Mouse (Mus musculus) kidney, embryonic 14.5 days (tissue): Measurements from ENCODE around the gene Cnot3. TPM values are rescaled to one million over a fixed set of nuclear protein-coding genes. Genes with fewer than 3 reads are reported as not detected.

Source experiments
- ATAC-seq: fragments of 200-750 bp; cut with Nextera tagmentation; 2 replicates; pipeline ENCODE4 v1.8.0; 2017; ENCODE audit warnings: moderate number of reproducible peaks, mild to moderate bottlenecking, moderate TSS enrichment, moderate library complexity; ENCODE audit not compliant: low FRiP score, low TSS enrichment
- H3K27ac ChIP-seq: fragments of 300-500 bp; sonication (generic); 2 replicates; pipeline ENCODE4 v1.5.1; 2014; ENCODE audit warnings: low read depth, mild to moderate bottlenecking, low read length, moderate library complexity, mixed read lengths
- H3K27me3 ChIP-seq: fragments of 300-500 bp; sonication (generic); 2 replicates; pipeline ENCODE4 v1.6.1; 2014; ENCODE audit warnings: mild to moderate bottlenecking, low read length; ENCODE audit not compliant: control insufficient read depth, insufficient read depth
- H3K36me3 ChIP-seq: fragments of 300-500 bp; sonication (generic); 2 replicates; pipeline ENCODE4 v1.6.1; 2014; ENCODE audit warnings: low read length, mixed read lengths; ENCODE audit not compliant: control insufficient read depth, insufficient read depth
- H3K4me1 ChIP-seq: fragments of 300-500 bp; sonication (generic); 2 replicates; pipeline ENCODE4 v1.6.1; 2014; ENCODE audit warnings: low read length, mixed read lengths; ENCODE audit not compliant: control insufficient read depth, insufficient read depth
- H3K4me2 ChIP-seq: fragments of 300-500 bp; sonication (generic); replicated peaks from 2 replicates; pipeline ENCODE4 v1.6.1; 2014; ENCODE audit warnings: low read depth, mild to moderate bottlenecking, low read length
- H3K4me3 ChIP-seq: fragments of 300-500 bp; sonication (generic); 2 replicates; pipeline ENCODE4 v1.5.1; 2014; ENCODE audit warnings: mild to moderate bottlenecking, low read length
- H3K9ac ChIP-seq: fragments of 300-500 bp; sonication (generic); 2 replicates; pipeline ENCODE4 v1.6.1; 2014; ENCODE audit warnings: low read depth, mild to moderate bottlenecking, low read length, moderate library complexity
- H3K9me3 ChIP-seq: fragments of 300-500 bp; sonication (generic); 2 replicates; pipeline ENCODE4 v1.6.1; 2016; ENCODE audit warnings: low read length; ENCODE audit not compliant: control insufficient read depth
- WGBS: fragments of 180-500 bp; shearing (Covaris S2); extraction: QIAGEN DNeasy Blood & Tissue Kit; methylation state at CpG from one replicate; pipeline ENCODE4 v1.1.7; 2014; 5-methylcytosine and 5-hydroxymethylcytosine counted together
- polyA plus RNA-seq: library from polyadenylated mRNA; unstranded; fragments of >200 nt; fragmentation: Nextera tagmentation; extraction: Ambion mirVana; gene quantifications from 2 replicates; pipeline ENCODE4 v1.2.1, GENCODE M21; 2014

Gene Cnot3
- polyA plus RNA-seq, 1 experiment from 2014 or later, result 74.0 TPM

DNA sequence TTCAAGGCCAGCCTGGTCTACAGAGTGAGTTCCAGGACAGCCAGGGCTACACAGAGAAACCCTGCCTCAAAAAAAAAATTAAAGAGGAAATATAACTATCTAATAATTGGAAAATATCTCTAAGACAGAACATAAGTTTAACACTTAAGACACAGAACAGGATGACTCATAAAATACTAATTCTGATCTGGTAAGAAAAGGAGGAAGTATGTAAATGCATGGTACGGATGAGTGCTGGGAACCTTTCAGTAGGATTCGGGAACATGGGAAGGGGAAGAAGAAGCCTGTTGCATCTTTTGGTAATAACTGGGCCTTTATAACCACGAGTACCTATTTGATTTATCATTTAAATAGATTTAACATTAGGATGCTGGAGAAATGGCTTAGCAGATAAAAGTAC is 31.0 kb upstream of the Cnot3 start:
- Histone ChIP-seq H3K27ac (no peak overlapping the region), H3K4me2 (no peak overlapping the region), H3K9ac (no peak overlapping the region), H3K4me3 (no peak overlapping the region), H3K36me3 (no peaks in the 10 kb centered on the region), H3K27me3 (no peaks in the 10 kb centered on the region), H3K9me3 (no peaks in the 10 kb centered on the region), H3K4me1 (0 out of 2 replicates have a peak, but pooled peaks cover 5% of the 10 kb centered on the region)
- ATAC-seq, result no peak
- WGBS, result 83% methylated on average over 3 of the region's 3 CpGs

DNA sequence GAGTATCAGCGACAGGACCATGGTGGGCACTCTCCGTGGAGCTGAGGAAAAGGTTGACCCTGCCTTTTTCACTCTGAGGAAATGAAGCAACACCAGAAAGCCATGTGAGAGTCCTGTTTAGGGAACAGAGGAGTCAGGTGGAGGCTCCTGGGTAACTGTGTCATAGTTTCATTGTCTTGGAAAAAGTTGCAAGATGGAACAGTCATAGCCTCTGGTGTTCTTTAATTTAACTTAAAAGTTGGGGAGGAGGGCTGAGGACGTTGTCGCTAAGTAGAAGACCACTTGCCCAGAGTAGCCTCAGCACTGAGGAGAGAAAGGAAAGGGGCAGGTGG is 29.0 kb upstream of the Cnot3 start, which contains the start of gene Oscar:
Oscar (minus strand) TSS at position 101 of the 332 bp plus-strand sequence.
- H3K9ac ChIP-seq, result no peak within 1 kb of the TSS
- no peaks in the 10 kb centered on the region for H3K9me3 ChIP-seq
- H3K4me3 ChIP-seq, result peak within 1 kb of the TSS; percentile 86; the same call in 1 of the 2 replicates
- no peak within 1 kb of the TSS; the same call in 1 of the 2 replicates for H3K4me2 ChIP-seq
- H3K36me3 ChIP-seq, result peaks cover 18% of the 10 kb centered on the region
- no peaks in the 10 kb centered on the region for H3K27me3 ChIP-seq
- 78% methylated on average over 4 of the region's 4 CpGs for WGBS
- H3K4me1 ChIP-seq, result 0 out of 2 replicates have a peak, but pooled peaks cover 5% of the 10 kb centered on the region
- no peak for ATAC-seq
- no peak within 1 kb of the TSS for H3K27ac ChIP-seq

DNA sequence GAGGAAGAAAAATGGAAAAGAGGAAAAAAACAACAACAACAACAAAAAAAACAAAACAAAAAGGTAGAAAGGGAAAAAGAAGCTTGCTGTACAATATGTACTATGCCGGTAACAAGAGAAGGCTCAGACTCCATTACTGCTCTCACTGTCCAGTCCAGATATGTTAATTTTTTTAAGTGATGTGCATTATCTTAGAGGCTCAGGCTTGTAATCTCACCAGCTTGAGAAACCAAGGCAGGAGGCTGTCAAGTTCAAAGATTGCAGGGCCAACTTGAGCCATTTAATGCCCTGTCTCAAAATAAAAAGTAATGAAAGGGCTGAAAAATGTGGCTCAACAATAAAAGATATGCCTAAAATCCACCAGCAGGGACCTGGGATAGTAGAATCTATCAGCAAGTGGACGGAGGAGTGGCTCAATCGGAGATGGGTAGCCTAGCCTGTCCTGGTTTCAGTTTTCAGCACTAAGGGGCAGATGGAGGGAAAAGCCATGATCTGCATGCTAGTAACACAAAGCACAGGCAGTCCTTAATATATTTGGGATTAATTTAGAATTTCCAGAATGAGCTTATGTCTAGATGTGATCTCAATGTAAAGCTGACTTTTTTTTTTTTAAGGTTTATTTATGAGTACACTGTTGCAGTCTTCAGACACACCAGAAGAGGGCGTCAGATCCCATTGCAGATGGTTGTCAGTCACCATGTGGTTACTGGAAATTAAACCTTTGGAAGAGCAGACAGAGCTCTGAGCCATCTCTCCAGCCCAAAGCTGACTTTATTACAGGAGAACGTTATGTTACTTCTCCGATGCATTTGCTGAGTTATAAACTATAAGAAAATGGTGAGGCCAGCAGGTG is 28.5 kb upstream of the Cnot3 start:
- 34% methylated on average over 6 of the region's 6 CpGs for WGBS
- H3K9me3 ChIP-seq, result no peaks in the 10 kb centered on the region

DNA sequence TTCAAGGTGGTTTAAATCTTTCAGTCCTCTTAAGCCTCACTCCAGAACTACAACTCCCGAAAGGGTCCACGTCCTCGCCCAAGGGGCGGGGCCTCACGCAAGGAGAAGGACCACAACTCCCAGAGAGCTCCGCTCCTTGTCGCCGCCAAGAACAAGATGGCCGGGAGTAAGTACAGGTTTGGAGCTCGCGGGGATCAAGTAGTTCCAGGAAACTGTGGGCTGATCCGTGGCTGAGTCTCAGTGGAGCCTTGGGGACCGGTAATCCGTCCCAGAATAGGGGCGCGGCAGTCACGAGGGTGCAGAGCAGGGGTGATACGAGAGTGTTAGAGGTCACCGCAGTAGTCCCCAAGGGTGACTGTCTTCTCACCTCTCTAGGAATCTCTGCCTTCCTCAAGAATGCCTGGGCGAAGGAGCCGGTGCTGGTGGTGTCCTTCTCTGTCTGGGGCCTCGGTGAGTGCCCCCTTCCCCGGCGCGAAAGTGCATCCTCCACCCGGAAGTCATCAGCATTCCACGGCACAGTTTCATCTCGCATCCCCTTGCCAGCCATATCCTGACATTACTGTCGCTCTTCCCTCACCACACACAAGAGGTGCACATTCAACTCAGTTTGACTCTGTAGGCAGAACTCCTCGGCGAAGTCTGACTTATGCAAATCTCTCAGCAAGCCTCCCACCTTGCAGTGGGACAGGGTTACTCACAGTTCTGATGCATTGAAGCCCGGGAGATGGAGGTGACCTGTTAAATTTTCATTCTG is 27.6 kb upstream of the Cnot3 start, which contains the start of gene Ndufa3:
Ndufa3 (plus strand) TSS at position 132 of the 754 bp plus-strand sequence.
- WGBS, result under 1% methylated on average over 32 of the region's 32 CpGs
- peak within 1 kb of the TSS; percentile 85 for H3K9ac ChIP-seq
- H3K9me3 ChIP-seq, result no peaks in the 10 kb centered on the region
- H3K27me3 ChIP-seq, result no peaks in the 10 kb centered on the region
- peak within 1 kb of the TSS; percentile 27; the same call in 1 of the 2 replicates for H3K27ac ChIP-seq
- 0 out of 2 replicates have a peak, but pooled peaks cover 5% of the 10 kb centered on the region for H3K4me1 ChIP-seq
- H3K4me3 ChIP-seq, result peak within 1 kb of the TSS; percentile 86
- H3K4me2 ChIP-seq, result peak within 1 kb of the TSS; percentile 72
- peaks cover 26% of the 10 kb centered on the region for H3K36me3 ChIP-seq
- peak; percentile 96 for ATAC-seq

More for the DNA sequence above, 28.5 kb upstream of the Cnot3 start:
- Histone ChIP-seq H3K4me1 (0 out of 2 replicates have a peak, but pooled peaks cover 5% of the 10 kb centered on the region), H3K4me2 (no peak overlapping the region; the same call in 1 of the 2 replicates), H3K27me3 (no peaks in the 10 kb centered on the region), H3K4me3 (peak overlapping the region; percentile 86; the same call in 1 of the 2 replicates), H3K27ac (no peak overlapping the region), H3K9ac (peak overlapping the region; percentile 85; the same call in 1 of the 2 replicates), H3K36me3 (peaks cover 19% of the 10 kb centered on the region)
- ATAC-seq, result peak; percentile 32

DNA sequence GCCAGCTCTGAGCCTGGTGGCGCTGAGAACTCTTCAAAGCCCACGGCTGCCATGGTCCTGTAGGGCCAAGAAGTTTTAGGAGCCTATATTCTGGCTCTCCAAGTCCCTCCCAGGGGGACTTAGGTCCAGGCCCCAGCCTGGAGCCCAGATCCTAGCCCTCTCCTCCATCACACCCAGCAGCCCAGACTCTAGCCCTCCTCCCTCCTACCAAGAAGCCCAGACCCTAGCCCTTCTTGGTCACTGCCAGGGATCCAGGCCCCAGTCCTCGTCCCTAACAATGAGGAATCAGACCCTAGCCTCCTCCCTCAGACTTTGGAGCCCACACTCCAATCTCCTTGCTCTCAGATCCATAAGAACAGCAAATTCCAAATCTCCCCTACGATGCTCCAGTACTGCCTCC is 16.0 kb upstream of the Cnot3 start:
- peak overlapping the region; percentile 93 for H3K4me2 ChIP-seq
- 27% methylated on average over 4 of the region's 4 CpGs for WGBS
- H3K4me3 ChIP-seq, result peak overlapping the region; percentile 78
- H3K36me3 ChIP-seq, result peaks cover 34% of the 10 kb centered on the region
- no peaks in the 10 kb centered on the region for H3K27me3 ChIP-seq
- ATAC-seq, result 0 out of 2 replicates have a peak, but pooled peaks have one; percentile 38
- peak overlapping the region; percentile 79 for H3K9ac ChIP-seq
- H3K27ac ChIP-seq, result no peak overlapping the region
- peaks cover 15% of the 10 kb centered on the region for H3K4me1 ChIP-seq
- H3K9me3 ChIP-seq, result no peaks in the 10 kb centered on the region

DNA sequence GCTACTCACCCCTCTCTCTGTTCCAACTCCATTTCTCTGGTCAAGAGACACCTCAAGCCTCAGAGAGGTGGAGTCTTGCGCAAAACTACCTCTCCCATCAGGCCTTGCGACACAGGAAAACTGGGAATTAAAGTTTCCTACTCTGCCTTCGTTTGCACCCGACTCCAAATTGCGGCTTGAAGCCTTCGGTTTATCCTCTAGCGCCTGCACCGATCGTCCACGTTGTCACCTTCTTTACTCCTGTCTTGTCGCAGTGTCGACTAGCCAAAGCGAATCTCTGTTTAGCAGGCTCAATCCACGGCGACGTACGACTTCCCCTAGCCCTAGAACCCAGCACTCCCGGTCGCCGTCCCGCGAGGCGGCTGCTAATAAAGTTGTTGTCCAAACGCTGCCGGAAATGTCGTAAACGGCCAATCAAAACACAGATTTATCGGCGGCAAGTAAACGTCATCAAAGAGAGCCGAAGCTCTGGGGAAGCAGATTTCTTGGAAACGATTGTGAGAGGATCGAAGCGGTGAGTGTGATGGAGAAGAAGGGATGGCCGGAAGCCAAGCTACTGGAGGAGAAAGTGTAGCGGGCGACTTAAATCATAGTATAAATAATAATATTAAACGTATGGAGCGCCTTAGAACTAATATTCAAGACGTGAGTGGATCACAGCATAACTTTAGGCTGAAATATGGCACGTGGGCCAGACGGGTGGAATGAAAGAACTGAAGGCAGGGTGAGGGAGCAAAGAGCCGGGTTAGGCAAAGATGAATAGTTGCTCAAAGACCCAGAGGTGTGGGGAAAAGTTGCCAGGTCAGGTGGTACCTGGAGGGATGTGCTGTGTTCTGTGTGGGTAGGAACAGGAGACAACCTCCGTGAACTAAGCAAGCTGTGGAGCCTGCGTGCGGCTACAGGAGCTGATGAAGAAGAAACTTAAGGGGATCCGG is 15.3 kb upstream of the Cnot3 start, which contains the start of the genes Tfpt and Prpf31:
Tfpt (minus strand) TSS at position 387 of the 935 bp plus-strand sequence.
Prpf31 (plus strand) TSS at position 443 of the 935 bp plus-strand sequence.
- under 1% methylated on average over 47 of the region's 47 CpGs for WGBS

DNA sequence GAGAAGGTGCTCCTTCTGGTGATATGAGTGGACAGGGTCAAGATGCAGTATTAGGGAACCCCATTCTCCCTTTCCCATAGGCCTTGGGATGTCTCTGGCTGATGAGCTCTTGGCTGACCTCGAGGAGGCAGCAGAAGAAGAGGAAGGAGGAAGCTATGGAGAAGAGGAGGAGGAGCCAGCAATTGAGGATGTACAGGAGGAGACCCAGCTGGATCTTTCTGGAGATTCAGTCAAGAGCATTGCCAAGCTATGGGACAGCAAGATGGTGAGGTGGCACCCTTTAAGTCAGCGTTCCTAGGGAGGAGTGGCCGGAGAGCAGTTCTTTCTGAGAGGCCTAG is 14.6 kb upstream of the Cnot3 start:
- Histone ChIP-seq H3K36me3 (peaks cover 35% of the 10 kb centered on the region), H3K4me1 (peaks cover 15% of the 10 kb centered on the region), H3K9ac (peak overlapping the region; percentile 79), H3K27me3 (no peaks in the 10 kb centered on the region), H3K4me2 (peak overlapping the region; percentile 93), H3K4me3 (peak overlapping the region; percentile 78), H3K27ac (no peak overlapping the region), H3K9me3 (no peaks in the 10 kb centered on the region)
- no peak; the same call in 1 of the 2 replicates for ATAC-seq
- WGBS, result 55% methylated on average over 3 of the region's 3 CpGs

More for the DNA sequence above, 15.3 kb upstream of the Cnot3 start, which contains the start of the genes Tfpt and Prpf31:
- no peaks in the 10 kb centered on the region for H3K9me3 ChIP-seq
- H3K27ac ChIP-seq, result peak within 1 kb of the TSS; percentile 55; the same call in 1 of the 2 replicates
- H3K4me2 ChIP-seq, result peak within 1 kb of the TSS; percentile 93
- no peaks in the 10 kb centered on the region for H3K27me3 ChIP-seq
- H3K36me3 ChIP-seq, result peaks cover 35% of the 10 kb centered on the region
- H3K9ac ChIP-seq, result peak within 1 kb of the TSS; percentile 79
- peaks cover 15% of the 10 kb centered on the region for H3K4me1 ChIP-seq
- peak; percentile 88 for ATAC-seq
- H3K4me3 ChIP-seq, result peak within 1 kb of the TSS; percentile 78

DNA sequence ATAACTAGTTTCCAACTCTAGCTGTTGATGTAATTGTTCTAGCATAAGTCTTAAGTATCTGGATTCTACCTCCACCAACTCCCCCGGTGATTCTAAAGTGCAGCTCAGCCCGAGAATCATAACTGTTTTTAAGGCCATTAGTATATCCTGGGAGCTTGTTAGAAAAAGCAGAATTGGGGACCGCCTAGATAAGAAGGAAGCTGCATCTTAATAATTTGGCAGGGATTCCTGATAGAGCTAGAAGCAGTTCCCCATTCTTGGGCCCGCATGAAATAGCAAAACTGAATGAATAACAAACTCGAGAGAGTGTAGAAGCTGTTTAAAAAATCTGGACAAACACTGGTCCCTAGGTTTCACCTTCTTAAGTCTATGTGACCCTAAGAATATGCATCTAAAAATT is 1.7 kb upstream of the Cnot3 start:
- no peak overlapping the region for H3K27ac ChIP-seq
- no peaks in the 10 kb centered on the region for H3K9me3 ChIP-seq
- H3K9ac ChIP-seq, result 0 out of 2 replicates have a peak overlapping the region, but pooled peaks have one; percentile 47
- WGBS, result 71% methylated on average over 5 of the region's 5 CpGs
- H3K27me3 ChIP-seq, result no peaks in the 10 kb centered on the region
- H3K4me1 ChIP-seq, result peaks cover 24% of the 10 kb centered on the region
- peak overlapping the region; percentile 54 for H3K4me2 ChIP-seq
- peaks cover 46% of the 10 kb centered on the region for H3K36me3 ChIP-seq
- ATAC-seq, result no peak
- H3K4me3 ChIP-seq, result no peak overlapping the region
